Mouse (Mus musculus): ENCODE measurements at regions not wholly inside any gene's neighbourhood (a gene's known extent, or its start where the extent isn't known, plus 50 kb on each side); places are given as distances from the start of the nearest gene placed in this dataset.

DNA sequence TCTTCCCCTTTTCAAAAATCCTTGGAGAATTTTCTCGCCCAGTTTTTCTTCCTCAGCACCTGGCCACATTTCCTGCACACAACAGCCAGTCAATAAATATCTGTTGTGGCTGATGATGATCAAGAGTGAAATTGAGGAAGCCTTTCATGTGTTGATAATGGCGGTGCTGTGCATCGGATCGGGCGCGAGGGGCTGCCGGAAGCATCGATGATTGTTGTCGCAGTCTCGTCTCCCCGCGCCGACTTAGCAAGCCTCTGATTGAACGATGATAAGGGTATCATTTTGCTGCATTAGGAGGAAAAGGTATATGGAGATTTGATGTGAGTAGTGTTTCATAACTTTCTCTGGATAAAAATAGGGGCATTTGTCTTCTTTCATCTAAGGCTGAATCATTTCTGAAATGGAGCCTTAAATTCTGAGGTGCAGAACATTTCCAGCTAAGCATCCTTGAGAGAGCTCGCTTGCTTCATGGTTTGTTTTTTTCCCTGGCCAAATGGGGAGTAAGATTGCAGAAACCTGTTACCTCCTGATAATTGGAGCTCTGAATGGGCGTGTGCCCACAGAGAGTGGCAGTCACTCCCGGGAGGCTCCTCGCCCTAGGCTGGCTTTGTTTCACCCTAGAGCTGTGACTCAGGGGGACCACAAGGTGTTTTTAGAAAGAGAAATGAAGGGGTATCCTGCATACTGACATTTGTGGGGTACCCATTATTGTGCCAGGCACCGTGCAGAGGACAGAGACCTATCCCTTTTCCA is 94.8 kb upstream of the Podxl start:
- no peak for DNase-seq (ENCODE audit: low spot score)

DNA sequence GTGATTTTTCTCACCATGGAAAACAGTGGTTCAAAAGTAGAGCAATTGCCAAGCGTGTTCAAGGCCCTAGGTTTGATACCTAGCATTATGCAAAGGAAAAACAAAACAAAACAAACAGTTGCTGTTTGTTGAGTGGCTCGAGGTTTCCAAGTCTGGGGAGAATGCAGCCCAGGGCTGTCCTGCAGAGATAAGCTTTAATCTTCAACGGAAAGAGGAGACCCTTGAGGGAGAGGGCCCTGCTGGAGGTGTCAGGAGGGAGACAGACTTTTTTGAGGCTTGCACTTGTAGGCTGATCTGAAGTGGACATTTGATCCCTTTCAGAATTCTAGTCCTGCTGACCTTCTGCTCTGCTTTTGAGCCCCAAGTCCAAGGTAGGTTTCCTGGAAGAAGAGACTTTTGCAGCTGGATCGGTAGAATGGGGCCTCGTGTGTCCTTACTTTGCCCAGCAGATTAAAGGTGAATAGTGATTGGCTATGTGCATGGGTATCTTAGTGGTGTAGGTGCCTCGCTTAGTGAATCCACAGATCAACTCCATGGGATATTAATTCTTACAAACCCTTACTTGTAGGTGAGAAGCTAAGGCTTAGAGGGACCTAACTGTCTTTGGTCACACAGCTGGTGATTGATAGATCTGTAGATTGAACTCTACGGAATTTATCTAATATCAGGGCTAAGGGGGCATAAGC is 87.2 kb upstream of the Podxl start:
- no peak for DNase-seq (ENCODE audit: low spot score)

DNA sequence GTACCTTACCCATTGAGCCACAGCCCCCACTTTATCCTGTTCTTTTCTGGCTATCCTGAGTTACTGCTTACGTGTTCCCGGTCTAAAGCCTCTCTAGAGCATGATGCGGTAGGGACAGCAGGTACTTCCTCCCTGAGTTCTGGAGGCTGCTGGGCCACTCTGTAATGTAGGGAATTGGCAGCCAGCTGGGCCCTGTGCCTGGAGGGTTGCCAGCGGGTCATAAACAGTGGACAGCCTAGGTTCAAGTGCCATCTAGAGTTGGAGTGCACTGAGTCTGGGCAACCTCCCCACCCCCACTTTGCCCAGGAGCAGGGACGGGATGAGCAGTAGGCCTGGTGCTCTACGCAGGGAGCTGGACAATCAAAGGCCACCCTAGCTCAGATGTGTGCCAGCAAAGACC is 81.5 kb upstream of the Podxl start:
- DNase-seq (ENCODE audit: low spot score): no peak

DNA sequence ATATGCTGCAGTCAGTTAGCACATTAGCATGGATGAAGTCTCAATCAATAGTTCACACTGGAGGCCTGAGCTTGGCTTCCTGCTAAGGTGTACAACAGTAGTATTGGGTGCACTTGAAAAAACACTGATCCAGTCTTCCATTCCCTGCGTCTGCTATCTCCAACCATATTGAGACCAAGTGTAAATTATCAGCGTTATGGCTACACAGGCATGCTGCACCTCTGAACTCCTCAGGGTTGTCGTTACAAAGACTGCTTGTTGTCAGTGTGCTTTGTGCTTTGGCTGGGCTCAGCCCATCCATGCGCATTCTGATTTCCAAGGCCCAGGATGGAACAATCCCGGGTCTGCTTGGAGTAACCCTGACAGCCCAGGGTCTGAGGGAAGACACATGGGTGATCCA is 80.7 kb upstream of the Podxl start:
- DNase-seq (ENCODE audit: low spot score): no peak

DNA sequence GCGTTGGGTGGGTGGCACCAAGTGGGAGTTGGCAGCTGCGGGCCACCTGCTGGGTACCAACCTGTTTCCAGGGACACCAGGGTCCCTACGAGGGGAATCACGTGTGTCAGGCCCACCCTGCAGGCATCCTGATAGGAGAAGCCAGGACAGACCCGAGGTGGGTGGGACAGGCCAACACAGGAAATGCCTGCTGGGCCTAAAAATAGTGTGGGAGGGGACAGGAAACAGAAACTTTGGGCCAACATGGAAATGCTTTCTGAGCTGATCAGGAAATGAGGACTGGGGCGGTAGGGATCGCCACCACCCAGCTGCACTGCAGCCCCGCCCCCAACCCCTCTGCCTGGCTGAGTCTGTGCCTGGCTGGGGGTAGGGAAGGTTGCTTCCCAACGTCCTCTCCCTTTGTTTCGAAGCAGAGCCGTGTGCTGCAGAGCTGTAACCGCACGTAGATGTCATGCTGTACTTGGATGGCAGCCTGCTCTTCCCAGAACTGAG is 78.7 kb upstream of the Podxl start:
- DNase-seq (ENCODE audit: low spot score): peak; percentile 8

DNA sequence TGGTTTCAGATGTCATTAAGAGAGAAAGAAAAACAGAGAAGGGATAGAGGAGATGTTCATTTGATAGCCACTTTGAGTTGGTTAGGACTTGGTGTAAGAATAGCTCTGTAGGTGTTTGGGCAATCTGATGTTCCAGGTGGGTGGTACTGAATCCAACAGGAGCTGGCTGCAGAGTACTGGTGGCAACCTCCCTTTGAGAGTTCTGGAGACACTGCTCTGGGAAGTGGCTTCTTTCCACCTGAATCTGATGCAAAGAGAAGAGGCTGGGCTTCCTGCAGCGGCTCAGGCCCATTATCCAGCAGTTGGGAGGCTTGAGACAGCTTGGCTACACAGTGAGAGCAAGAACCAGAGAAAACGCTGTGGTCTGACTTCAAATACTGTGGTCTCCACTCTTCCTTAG is 77.0 kb upstream of the Podxl start:
- DNase-seq (ENCODE audit: low spot score): no peak

DNA sequence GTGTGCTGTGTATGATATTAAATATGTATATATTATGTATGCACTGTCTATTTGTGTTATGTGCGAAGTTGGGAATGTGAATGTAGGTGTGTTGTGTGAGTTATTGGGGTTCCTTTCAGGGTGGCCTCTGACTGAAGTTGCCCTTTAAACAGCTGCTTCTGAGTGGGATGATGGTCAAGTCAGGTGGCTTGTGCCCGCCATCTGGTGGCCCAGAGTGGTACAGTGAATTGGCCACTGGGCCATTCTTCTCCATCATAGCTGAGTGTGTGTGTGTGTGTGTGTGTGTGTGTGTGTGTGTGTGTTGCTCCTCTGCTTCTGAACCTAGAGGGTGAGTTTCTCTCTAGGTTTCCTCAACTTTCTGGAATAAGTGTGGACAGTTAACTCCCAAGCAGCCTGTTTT is 75.7 kb upstream of the Podxl start:
- no peak for DNase-seq (ENCODE audit: low spot score)

DNA sequence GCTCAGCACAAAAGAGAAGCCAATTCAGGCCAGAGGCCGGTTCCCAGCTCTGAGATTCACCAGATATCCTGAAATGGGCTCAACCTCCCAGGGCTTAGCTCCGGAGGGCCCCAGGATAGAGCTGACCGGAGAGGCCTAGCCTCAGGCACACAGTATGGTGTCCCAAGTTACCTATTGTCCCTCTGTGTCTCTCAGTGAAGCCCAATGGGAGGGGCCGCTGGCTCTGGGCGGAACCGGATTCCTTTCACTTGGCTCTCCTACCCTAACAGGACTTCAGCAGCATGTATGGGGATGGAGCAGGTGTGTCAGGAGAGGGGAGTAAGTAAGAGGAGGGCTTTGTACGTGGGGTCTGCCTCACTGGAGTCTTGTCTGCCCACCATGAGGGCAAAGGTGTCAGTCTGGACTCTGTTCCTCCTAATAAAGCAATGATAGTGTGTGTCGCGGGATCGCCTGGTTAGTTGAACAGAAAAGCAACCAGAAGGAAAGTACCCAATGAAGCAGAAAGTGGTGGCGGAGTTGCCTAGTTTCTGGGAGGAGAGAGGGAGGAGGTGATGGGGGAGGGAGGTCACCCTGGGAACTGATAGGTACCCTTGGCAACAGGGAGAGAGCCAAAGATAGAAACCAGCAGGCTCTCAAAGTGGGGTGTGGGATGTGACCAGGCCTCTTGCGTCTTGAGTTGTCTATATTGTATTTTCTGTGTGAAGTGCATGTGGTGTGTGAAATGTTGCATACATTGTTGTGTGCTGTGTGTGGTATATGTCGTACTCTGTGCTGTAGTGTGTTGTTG is 74.8 kb upstream of the Podxl start:
- DNase-seq (ENCODE audit: low spot score): no peak

DNA sequence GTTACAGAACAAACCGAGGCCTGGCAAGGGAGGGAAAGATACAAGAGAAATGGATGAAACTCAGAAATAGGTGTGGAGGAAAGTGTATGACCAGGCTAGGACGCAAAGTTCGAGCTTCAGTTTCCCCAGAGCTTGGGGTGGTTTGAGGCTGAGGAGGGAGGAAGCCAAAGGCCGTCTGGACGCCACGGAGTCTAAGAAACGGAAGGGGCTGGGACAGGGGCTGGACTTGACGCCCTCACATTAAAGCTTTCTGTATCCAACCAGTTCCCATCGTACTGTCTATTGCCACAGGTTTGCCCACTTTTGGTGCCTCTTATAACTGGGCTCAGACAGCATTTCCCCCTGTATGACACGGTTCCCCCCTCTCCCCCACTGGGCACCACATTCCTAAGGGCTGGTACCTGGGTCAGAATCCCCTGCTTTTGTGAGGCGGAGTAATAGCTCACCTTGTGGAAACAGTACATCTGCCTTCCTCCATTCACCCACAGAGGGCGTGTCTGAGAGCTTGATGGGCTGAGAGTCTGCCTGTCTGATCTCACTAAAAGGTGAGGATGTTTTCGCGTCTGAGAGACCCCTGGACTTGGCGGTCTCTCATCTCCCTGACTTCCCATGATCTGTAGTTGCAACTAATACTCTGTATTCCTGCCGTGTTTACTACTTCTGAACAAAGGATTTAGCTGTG is 73.7 kb upstream of the Podxl start:
- DNase-seq (ENCODE audit: low spot score): no peak

DNA sequence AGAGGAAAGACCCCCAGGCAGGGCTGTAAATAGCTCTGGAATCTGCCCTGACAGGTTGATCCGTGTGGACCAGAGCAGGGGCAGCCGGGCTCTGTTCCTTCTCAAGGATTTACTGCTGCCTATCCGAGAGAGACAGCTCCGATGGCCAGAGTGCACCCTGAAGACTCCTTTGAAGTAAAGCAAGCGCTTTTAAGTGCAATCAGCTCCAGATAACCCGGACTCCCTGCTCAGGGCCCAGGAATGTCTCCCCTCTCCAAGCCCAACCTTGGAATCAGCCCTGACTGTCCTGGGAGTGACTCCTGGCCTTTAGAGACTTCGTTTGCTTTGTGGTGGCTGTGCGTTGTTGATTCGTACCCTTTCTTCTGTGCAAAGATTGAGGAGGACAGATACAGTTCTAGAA is 73.2 kb upstream of the Podxl start:
- DNase-seq (ENCODE audit: low spot score): no peak

DNA sequence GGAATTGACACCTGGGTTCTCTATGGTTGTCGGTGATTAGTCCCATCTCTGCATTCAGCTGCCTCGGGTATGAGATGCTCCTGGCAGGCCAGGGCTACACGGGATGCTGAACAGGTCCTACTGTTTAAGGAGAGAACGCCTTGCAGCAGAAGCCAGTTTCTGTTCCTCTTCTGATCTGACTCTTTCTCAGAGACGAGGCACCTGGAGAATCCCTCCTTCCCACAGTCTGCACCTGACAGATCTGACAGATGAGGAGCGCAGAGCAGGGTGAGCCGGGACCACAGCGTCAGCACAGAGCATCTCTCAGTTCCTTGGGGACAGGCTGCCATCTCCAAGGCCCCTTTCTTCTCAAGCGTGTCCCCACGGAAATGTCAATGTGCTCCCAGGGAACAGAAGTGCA is 68.7 kb upstream of the Podxl start:
- DNase-seq (ENCODE audit: low spot score): no peak

DNA sequence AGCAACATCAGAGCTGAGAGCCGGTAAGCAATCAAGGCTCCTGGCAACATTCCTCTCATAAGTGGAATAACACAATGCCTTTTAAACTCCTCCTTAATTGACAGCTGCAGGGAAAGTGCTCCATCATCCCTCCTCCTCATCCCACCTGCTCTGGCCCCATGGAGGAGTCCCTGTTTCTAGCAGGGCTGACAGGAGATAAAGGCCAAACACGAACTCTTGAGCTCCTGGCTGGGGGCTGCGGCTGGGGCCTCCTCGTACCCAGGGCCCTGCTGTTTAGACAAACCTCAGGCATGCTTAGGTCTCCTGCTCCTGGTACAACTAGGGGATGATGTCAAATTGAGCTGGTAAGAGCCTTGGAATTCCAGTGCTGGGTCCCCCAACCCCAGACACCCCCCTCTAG is 66.2 kb upstream of the Podxl start:
- DNase-seq (ENCODE audit: low spot score): no peak

DNA sequence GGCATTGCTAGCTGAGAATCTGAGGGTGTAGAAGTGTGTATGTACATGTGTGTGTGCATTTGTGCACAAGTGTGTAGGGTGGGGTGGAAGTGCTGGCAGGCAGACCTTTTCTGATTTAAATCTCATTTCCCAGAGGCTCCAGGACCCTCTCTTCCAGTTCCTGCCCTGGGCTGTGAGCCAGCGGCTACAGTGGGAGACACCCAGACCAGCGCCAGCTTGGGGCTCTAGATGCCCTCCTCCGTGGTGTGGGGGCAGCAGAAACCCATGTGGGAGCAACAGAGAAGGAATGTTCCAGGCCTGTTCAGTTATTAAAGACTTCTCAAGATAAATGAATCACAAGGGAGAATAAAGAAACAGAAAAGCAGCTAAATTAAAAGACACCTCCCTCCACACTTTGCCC is 64.1 kb upstream of the Podxl start:
- DNase-seq (ENCODE audit: low spot score): no peak

DNA sequence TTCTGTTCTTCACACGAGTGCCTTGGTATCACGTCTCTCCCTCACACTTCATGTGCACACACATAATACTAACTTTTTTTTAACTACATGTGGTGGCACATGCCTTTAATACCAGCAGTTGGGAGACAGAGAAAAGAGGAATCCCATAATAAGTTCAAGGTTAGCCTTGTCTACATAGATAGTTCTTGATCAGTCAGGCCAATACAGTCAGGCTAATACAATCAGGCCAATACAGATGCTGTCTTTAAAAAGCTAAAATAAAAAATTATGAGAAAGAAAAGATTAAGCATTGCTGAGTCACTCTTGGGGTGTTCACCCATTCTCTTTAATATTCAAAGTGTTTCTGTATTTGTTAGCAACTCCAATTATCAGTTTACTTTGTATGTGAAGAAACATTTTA is 61.3 kb upstream of the Podxl start:
- no peak for DNase-seq (ENCODE audit: low spot score)

DNA sequence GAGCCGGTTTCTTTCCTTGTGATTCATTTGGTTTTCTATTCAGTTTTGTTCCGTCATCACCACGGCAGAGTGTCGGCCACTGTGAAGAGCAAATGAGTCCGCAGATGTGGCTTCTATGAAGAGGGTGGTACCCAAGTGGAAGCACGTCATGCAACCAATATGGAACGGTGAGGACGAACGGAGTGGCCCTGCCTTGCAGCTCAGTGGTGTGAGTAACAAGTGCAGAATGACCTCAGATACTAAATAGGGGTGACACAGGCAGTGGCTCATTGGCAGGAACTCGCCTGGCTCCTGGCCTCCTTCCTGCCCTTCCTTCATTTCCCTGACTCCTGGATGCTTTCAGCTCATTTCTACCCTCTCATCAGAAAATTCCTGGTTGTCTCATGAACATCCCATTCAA is 60.6 kb upstream of the Podxl start:
- DNase-seq (ENCODE audit: low spot score): no peak

DNA sequence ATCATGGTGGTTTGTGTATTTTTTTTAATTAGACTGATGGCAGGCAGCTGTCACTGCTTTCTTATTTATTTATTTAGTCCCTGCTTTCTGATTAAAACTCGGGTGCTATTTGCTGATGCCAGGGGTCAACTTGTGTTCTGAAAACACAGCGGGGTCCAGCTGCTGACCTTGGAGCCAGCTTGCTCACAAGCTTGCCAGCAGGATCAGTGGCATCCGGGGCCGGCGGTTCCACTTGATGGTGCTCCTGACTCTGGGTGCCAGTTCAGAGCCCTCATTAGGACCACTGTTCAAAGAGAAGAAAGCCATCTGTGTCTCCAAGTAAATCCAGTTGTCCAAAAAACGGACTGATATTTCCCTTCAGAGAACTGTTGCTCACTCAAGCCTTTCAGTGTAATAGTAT is 57.2 kb upstream of the Podxl start:
- no peak for DNase-seq (ENCODE audit: low spot score)

DNA sequence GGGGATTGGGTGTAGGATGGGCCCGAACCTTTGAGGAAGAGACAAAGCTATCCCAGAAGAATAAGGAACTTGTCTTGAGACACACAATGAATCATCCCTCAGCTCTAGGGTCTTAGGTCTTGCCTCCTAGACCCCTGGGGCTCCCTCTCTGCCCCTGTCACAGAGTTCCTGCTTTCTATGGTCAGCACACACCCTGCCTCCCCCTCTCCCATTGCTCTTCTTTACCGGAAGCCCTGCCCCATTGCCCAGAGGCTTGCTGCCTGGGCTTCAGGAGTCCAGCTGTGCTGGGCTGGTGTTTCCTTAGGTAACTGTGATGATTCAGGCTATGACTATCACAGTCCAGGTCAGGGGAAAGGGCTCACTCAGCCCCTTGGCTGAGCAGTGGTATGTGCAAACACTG is 55.1 kb upstream of the Podxl start:
- no peak for DNase-seq (ENCODE audit: low spot score)

DNA sequence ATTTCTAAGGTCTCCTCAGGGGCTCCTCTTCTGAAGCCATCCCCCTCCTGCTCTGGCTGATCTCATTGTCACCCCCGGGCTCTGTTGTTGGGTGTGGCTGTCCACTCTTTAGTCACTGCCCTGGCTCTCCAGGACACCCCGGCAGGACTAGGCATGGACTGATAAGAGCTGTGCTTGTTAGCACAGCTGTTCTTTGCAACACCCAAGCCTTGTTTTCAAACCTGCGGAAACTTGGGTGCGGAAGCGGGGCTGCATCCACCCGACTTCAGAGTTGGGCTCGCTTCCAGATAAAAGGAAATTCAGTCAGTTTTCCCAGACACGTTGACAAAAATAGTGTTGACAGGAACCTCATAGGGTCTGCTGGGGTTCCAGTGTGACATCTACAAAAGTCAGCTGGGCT is 53.6 kb upstream of the Podxl start:
- DNase-seq (ENCODE audit: low spot score): no peak

DNA sequence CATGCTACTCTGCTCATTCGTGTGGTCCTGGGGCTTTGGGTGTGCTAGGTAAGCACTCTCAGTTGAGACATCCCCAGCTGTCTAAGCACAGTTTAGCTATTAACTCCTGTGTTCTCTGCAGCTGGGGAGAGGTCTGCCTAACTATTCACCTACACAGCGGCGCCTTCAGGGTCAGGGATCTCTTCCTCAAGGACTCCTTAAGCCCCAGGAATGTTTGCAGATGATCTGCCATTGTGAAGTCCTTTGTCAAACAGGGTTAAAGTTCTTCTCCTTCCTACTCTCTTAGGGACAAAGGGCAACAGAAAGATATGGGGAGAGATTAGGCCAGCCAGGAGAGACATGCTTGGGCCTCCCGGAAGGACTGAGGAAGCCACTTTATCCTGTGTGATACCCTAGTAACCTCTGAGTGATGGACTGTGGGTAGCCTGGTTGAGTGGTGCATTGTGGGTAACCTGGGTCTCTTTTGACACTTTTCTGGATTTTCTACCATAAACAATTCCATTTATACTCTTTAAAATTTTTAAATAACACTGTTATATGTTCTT is 51.7 kb upstream of the Podxl start:
- DNase-seq (ENCODE audit: low spot score): no peak

DNA sequence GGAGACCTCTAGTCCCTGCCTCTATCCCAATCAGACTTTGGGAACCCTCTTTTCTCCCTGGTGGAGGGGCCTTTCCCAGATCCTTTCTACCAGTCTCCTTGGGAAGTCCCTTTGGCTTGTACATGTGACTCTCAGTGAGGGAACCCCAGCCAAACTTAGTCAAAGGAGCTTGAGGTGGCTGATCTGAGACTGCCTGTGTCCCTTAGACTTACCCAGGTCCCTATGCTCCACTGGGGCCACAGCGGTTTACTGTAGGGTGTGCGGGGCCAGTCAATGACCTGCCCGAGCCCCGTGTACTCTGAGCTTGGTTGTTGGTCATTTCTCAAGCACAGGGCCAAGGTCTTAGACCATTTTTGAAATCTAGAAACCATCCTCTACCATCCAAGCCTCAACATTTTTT is 50.8 kb upstream of the Podxl start:
- no peak for DNase-seq (ENCODE audit: low spot score)

DNA sequence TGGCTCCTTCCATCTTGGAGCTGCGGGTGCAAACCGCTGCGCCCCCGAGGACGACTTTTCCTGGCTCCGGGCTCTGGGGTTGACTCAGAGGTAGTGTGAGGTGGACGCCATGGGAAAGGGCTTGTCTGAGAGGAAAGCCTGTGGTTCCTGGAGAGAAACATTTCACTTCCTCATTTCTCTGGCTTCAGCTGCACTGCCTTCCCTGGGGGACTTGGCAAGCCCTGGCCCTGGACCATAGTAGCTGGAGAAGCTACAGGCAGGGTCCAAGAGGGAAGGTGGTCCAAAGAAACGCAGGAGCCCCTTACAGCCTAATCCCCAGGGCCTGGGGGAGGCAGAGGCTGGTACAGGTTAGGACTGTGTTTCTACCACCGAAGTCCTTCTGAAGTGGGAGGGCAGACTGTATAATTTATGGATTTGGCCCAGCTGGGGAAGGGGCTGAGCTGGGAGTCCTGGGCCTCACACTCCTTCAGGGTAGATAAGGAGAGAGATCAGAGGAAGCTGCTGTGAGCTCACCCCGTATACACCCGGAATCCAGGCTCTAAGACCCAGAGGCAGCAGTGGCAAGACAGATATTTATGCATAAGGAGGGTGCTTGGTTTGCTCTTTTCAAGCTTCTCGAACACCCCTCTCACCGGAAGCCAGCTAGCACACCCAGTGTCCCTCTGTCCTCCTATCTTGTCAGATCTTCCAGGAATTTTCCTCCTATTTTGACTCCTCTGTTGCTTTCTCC is 50.0 kb upstream of the Podxl start:
- no peak for DNase-seq (ENCODE audit: low spot score)
